Mouse (Mus musculus) embryo, embryonic 10.5 days (tissue): Measurements from ENCODE around the gene Slc13a2.

Source experiments
- DNase-seq: peaks from one replicate; pipeline ENCODE4 v3.0.0-alpha.2; 2015; ENCODE audit warnings: low spot score

Gene Slc13a2

DNA sequence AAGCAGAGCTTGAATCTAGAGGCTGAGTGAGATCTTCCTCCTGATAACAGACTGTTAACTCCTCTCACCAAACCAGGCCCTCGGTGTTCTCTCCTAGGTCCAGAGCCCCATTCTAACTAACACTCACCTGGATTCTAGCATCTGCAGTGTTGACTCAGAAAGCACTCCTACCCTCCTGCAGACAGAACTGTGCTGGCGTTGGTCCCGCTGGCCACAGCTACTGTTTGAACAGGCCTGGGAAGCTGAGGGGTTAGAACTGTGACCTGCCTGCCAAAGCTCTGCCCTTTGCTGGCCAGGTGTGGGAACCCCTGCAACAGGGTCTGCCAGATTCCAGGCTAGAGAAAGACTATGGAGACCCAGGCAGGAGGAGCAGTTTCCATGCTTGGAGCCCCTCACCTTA lies 29.3 kb downstream of the Slc13a2 start:
- no peak for DNase-seq

DNA sequence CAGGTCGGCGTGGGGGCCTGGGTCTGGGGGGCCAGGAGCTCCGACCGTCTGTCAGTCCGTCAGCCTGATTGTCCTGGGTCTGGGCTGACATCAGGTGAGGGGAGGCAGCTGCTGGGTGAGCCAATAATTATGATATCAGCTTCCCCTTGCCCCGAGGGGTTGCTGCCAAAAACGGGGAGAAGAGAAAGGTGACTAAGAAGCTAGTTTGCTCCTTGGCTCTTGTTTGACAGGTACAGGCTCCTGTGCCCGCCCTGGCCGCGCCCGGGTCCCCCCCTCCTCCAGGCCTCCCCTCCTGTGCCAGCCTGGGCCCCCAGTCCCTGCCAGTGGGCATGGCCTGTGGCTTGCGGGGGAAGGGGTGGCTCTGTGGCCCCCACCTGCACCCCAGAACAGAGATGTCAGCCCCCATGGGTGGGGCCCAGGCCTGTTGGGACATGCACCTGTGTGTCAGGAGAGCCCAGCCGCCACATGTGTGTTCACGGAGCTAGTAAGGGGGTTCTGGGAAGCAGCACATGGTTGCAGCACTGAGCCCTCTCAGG lies 35.4 kb downstream of the Slc13a2 start, which contains the start of gene Foxn1:
Foxn1 (minus strand) TSS at position 51 of the 536 bp plus-strand sequence.
- no peak for DNase-seq

- no peak for DNase-seq
Measured at GRCm38 (mm10) chr11:78385776-78386175, 36.2 kb downstream of the Slc13a2 start.

DNA sequence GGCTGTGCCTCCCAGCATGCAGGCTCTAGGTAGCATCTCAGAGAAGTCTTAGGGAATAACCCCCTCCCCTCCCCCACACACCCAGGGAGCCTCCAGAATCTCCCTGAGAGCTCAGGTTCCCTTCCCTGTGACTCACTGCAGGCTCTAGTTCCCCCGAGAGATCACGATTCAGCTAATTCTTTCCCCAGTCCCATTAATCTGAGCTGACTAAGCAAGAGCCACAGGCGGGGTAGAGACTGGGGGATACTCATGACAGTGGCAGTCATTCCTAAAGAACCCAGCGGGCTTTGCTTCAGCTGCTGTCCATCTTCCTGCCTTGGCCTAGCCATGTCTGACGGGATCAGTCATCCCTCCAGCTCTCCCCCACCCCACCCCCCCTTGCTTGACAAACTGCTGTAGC lies 39.3 kb downstream of the Slc13a2 start:
- DNase-seq = no peak

DNA sequence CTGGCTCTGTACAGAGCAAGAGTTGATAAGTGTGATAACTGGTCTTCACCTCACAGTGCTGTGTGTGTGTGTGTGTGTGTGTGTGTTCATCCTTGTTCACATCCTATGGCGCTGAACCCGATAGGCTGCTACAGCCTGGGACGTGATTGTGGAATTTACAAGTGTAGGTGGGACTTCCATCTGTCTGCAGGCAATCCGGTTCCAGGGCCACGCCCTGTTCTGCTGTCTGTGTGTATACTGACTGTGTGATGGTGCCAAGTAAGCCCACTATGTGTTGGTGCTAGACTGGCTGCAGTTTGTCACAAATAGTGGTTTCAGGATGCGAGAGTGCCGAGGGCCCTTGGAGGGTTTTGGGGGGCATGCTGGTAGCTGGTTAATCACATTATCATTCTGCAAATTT lies 39.7 kb downstream of the Slc13a2 start:
- DNase-seq = no peak

DNA sequence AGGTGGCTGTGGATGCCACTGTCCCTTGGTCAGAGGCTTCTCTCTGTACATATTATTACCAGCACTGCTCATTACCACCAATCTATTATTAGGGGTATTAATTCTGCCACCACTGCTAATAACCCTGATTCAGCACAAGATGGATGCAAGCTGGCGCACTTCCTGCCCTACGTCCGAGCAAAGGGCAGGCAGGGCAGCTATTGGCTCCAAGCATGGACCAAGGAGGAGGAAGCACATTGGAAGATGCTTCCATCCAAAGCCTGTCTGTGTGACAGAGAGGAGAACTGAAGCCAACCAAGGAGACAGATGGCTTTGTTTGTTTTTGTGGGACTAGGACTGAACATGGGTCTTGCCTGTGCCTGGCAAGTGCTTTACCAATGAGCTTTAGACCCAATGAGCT lies 41.0 kb downstream of the Slc13a2 start:
- DNase-seq = no peak

GRCm38 (mm10) chr11:78380351-78380750 lies 41.7 kb downstream of the Slc13a2 start:
- DNase-seq = no peak

DNA sequence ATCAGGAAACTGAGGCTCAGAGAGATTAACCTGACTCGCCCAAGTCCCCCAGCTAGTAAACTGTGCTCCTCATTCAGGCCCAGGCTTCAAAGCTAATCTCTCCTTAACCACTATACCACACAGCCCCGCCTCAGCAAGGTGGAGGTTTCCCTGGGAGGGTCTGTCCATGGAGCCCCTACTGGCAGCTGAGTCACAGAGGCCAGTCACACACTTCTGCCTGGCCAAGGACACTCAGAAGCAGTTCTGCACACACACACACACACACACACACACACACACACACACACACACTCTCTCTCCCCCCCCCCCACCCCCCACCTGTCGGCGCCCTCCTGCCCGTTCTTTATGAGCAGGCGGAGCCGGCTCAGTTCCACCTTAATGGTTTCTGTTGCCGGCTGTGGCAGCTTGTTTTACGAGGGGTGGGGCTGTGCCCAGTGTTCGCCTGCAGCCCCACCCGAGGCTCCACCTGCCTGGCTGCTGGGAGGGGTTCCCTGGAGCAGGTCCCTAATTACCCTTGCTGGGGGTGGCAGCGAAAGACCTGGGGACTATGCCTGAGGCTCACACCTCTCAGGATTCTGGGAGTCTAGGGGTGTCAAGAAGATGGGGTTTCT lies 44.4 kb downstream of the Slc13a2 start:
- no peak for DNase-seq

DNA sequence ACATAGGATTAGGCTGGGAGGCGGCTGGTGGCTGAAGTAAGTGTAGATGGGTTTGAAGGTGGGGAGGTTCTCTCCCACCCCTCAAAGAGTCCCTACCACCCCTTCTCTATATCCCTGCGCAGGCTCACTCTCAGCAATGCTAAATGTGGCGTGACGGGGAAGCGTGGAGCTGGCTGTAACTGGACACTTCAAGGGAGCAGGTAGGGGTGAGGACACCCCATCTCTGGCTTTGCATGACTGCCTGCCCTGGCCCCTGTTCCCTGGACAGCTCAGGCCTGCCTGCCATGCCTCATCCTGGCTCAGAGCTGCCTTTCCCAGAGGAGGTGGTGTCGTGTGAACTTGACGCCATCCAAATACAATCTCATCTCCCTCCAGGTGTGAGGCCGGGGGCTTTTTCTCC lies 47.9 kb downstream of the Slc13a2 start:
- no peak for DNase-seq

DNA sequence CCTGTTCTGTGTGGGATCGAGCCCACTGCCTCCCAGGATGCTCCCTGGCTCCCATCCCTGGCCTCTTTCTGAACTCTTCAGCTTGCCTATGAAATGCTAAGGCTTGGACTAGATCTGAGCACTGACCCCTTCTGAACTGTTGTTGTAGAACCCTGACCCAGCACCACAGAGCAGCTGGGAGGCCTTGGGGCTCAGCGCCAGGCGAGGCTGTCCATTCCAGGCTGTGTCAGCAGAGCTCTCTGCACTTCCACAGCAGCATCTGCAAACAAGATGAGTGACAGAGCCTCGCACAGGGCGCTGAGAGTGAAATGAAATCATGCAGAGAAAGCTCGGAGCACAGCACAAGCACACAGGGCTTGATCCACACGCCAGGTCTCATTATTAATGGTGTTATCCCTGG lies 49.4 kb downstream of the Slc13a2 start:
- no peak for DNase-seq

DNA sequence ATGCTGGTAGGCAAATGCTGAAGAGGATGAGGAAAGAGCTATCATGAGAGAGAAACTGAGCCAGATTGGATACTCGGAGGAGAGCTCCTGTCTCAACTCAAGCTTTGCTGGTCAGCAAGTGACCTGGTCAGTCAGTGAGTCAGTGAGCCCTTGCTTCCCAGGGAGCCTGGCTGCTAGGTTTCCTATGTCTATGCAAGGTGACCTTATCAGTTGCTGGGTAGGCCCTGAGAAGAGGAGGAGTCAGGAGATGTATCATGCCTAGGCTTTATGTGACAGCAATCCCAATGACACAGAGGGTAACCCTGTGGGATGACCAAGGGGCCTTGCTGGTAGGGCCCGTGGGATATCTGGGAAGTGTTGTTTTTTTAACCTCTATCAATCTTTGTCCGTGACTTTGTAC lies 49.9 kb downstream of the Slc13a2 start:
- no peak for DNase-seq

- no peak for DNase-seq
Measured at GRCm38 (mm10) chr11:78371711-78372110, 50.3 kb downstream of the Slc13a2 start.

DNA sequence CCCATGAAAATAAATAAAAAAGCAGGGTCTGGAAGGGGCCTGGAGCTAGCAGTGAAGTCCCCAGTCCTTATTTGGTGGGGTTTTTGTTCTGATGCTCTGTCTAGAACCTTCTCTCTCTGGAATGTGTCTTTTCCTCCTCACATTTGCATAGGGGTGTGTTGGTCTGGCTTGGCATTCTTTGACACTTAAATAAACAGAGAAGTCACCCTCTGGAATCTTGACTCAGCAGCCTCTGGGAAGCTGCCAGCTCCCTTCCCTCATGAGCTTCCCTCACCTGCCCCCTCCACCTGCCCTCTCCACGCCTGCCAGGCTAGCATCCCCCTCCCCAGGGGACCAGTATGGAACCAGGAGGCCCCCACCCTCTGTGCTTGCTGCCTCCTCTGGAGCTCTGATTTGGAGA lies 51.6 kb downstream of the Slc13a2 start:
- DNase-seq = no peak

DNA sequence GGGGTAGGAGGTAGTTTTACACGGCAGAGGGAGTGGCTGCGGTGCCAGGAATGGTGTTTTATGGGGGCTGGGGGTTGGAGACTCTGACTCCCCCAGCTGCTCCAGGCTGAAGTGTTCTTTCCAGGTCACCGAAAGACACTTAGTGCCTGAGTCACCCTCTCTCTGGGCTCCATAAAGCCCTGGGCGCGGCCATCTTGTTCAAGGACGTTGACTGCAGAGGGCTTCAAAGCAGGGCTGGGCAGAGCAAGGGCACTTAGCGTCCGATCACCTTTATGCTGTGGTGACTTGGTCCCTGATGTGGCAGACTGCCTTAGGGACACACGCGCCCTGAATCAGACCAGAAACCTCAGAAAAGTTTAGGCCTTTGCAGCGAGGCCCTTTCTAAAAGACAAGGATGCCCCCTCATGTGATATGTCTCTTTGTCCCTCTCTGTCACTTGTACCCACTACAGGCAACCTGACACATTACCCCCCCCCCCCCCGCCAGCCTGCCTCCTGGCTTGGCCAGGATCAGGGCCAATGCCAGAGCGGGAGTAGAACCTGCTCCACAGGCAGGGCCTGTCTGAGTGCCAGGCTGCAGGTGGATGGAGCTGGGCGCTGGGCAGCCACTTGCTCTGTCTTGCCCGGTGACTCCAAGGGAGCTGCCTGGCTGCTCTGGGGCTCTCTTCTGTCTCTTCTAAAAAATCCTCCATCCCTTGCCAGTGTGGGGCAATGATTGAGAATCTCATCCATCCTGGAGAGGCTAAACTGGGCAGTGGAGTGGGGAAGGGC lies 54.4 kb downstream of the Slc13a2 start:
- no peak for DNase-seq

DNA sequence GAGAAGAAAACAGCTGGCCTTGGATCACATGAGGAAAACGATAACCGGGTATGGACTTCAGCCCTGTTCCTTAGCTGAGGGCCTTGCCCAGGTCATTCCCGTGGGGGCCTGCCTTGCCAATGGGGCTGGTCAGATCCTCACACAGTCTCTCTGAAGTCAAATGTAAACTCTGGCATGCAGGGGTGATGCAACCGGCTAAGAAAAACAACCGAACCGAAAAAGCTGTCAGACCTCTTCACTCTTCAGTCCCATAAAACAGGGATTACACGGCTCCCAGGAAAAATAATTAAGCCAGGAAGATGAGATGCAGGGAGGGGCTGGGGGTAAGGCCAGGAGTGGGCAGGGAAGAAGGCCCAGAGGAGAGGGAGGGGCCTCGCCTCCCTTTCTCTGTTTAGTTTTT lies 57.9 kb downstream of the Slc13a2 start:
- no peak for DNase-seq

- no peak for DNase-seq
Measured at GRCm38 (mm10) chr11:78363309-78364007, 58.6 kb downstream of the Slc13a2 start.

DNA sequence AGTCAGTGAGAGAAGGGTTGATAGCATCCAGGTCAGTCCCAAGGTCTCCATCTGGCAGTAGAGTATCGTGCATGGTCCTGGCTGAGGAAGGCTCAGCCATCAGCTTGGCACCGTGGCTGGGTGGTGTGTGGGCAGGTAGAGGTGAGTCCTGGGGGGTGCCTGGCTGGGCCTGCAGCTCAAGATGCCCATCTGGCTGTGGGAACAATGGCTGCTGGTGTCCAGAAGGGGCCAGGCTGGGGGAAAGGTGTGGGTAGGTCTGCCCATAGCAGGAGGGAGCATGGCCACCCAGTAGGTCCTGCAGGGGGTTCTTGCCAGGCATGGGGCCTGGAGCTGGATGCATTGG lies 61.3 kb downstream of the Slc13a2 start:
- no peak for DNase-seq

- peak; percentile 92 for DNase-seq
Measured at GRCm38 (mm10) chr11:78360125-78360788, 61.8 kb downstream of the Slc13a2 start.

DNA sequence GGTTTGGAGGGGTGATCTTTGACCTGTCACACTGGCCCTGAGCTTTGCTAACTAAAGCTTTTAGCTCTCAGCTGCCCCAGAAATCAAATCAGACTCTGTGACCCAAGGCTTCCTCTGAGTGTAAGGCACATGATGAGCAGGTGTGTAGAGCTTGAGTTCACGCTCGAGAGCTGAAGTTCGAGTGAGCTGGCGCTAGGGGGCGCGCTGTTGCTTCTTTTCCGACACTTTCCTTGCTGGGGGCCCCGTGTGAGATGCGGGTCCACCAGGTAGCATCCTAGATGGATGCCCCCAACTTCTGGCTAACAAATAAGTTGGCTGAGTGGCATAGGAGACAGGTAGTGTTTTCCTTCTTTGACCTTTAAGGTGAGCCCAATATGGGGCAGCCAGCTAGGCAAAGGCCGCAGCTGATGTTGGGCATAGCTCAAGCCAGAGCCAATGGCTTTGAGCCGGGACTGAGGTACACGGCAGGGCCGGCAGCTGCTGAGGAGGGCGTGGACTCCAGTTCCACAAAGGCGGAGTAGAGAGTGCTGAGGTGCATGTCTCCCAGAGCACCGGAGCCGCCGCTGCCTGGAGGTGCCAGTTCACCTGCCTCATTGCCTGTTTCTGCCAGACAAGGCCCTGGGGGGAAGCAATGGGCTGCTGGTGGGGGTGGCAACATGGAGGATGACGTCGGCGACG lies 63.5 kb downstream of the Slc13a2 start:
- peak; percentile 58 for DNase-seq

- peak; percentile 85 for DNase-seq
Measured at GRCm38 (mm10) chr11:78355471-78356238, 66.4 kb downstream of the Slc13a2 start.

DNA sequence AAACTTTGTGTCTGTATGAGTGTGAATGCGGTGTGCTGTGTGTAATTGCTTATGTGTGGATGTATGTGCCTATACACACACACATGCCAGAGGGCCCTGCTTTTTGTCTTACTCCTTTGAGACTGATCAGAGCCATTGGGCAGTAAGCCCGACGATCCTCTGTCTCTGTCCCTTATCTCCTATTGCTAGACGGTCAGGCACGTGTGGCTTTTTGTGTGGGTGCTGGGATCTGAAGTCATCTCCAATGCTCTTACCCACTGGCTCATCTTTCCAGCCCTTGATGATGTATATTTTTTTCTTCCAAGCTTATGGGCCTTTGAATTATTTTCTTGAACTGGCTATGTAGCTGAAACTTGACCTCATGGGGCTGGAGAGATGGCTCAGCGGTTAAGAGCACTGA lies 67.1 kb downstream of the Slc13a2 start:
- DNase-seq = no peak
